Mouse (Mus musculus) hindbrain, postnatal 0 days (tissue): Measurements from ENCODE around the gene Zfp809. TPM values are rescaled to one million over a fixed set of nuclear protein-coding genes. Genes with fewer than 3 reads are reported as not detected.
A peak's percentile ranks its signal among the peaks of the same experiment; 100 is the strongest.
"Not testable (repeated sequence)": the region's sequence is repeated elsewhere in the genome, so short reads cannot be mapped to it uniquely, and the experiment has no call there.

Experiments used
- ATAC-seq: fragments of 200-750 bp; cut with Nextera tagmentation; 2 replicates; pipeline ENCODE4 v1.8.0; 2017; ENCODE audit warnings: mild to moderate bottlenecking, moderate TSS enrichment, moderate library complexity
- DNase-seq: peaks from one replicate; pipeline ENCODE4 v3.0.0-alpha.2; 2015; ENCODE audit warnings: low spot score
- H3K27ac ChIP-seq: fragments of 300-500 bp; sonication (generic); 2 replicates; pipeline ENCODE4 v1.5.1; 2014; ENCODE audit warnings: mild to moderate bottlenecking
- H3K27me3 ChIP-seq: fragments of 300-500 bp; sonication (generic); 2 replicates; pipeline ENCODE4 v1.6.1; 2014; ENCODE audit warnings: low read length, mixed read lengths; ENCODE audit not compliant: insufficient read depth
- H3K36me3 ChIP-seq: fragments of 300-500 bp; sonication (generic); 2 replicates; pipeline ENCODE4 v1.6.1; 2014; ENCODE audit warnings: low read length, mixed read lengths; ENCODE audit not compliant: insufficient read depth
- H3K4me1 ChIP-seq: fragments of 300-500 bp; sonication (generic); 2 replicates; pipeline ENCODE4 v1.6.1; 2014; ENCODE audit warnings: antibody characterized with exemption, low read length, mixed read lengths; ENCODE audit not compliant: insufficient read depth
- H3K4me2 ChIP-seq: fragments of 300-500 bp; sonication (generic); 2 replicates; pipeline ENCODE4 v1.6.1; 2014; ENCODE audit warnings: low read depth, mild to moderate bottlenecking, low read length, moderate library complexity, mixed read lengths
- H3K4me3 ChIP-seq: fragments of 300-500 bp; sonication (generic); 2 replicates; pipeline ENCODE4 v1.5.1; 2014; ENCODE audit warnings: low read length
- H3K9ac ChIP-seq: fragments of 300-500 bp; sonication (generic); replicated peaks from 2 replicates; pipeline ENCODE4 v1.6.1; 2014; ENCODE audit warnings: mild to moderate bottlenecking, low read length, moderate library complexity, mixed read lengths
- H3K9me3 ChIP-seq: fragments of 300-500 bp; sonication (generic); 2 replicates; pipeline ENCODE4 v1.6.1; 2016; ENCODE audit warnings: low read length, mixed read lengths
- CTCF ChIP-seq: IDR thresholded peaks from 2 replicates; pipeline ENCODE4 v1.5.1; 2016; ENCODE audit warnings: antibody characterized with exemption, control low read depth, low read depth
- WGBS: fragments of 180-500 bp; shearing (Covaris S2); extraction: QIAGEN DNeasy Blood & Tissue Kit; methylation state at CpG from one replicate; pipeline ENCODE4 v1.1.7; 2014; 5-methylcytosine and 5-hydroxymethylcytosine counted together
- polyA plus RNA-seq: library from polyadenylated mRNA; unstranded; fragments of >200 nt; fragmentation: Nextera tagmentation; extraction: Ambion mirVana; gene quantifications from 2 replicates; pipeline ENCODE4 v1.2.1, GENCODE M21; 2015
- total RNA-seq: library from RNA; depleted of rRNA; stranded (reverse); fragments of >200 nt; gene quantifications from 2 replicates; pipeline ENCODE4 v1.2.3, GENCODE M21; 2014

Gene Zfp809
- total and polyA plus RNA-seq, 2 experiments from 2014 or later = 6.1 to 6.4 TPM

- Histone ChIP-seq H3K9ac (no peak overlapping the region), H3K4me2 (no peak overlapping the region), H3K36me3 (no peaks in the 10 kb centered on the region), H3K4me1 (no peaks in the 10 kb centered on the region), H3K9me3 (no peaks in the 10 kb centered on the region), H3K27ac (no peak overlapping the region), H3K27me3 (no peaks in the 10 kb centered on the region), H3K4me3 (no peak overlapping the region)
- TF ChIP-seq CTCF = no peak
- no peak for DNase-seq
- ATAC-seq = no peak
- 49% methylated on average over 7 of the region's 8 CpGs for WGBS
Observed at GRCm38 (mm10) chr9:22217858-22218493, 7.5 kb upstream of the Zfp809 start.

- no peak overlapping the region for H3K4me2 ChIP-seq
- ATAC-seq (no peak), DNase-seq (no peak)
- no peaks in the 10 kb centered on the region for H3K4me1 ChIP-seq
- no peaks in the 10 kb centered on the region for H3K27me3 ChIP-seq
- no peak overlapping the region for H3K9ac ChIP-seq
- no peak overlapping the region for H3K27ac ChIP-seq
- WGBS = 93% methylated on average over 4 of the region's 4 CpGs
- TF ChIP-seq CTCF = no peak
- H3K9me3 ChIP-seq = no peaks in the 10 kb centered on the region
- H3K4me3 ChIP-seq = no peak overlapping the region
- no peaks in the 10 kb centered on the region for H3K36me3 ChIP-seq
Observed at GRCm38 (mm10) chr9:22224066-22224465, 1.4 kb upstream of the Zfp809 start.

GRCm38 (mm10) chr9:22224536-22225503 lies 694 bp upstream of the Zfp809 start:
- H3K27me3 ChIP-seq = no peaks in the 10 kb centered on the region
- ATAC-seq (peak; percentile 55), DNase-seq (peak; percentile 74)
- no peaks in the 10 kb centered on the region for H3K9me3 ChIP-seq
- peak; percentile 40 for TF ChIP-seq CTCF
- peak overlapping the region; percentile 62 for H3K9ac ChIP-seq
- peak overlapping the region; percentile 72 for H3K4me2 ChIP-seq
- no peaks in the 10 kb centered on the region for H3K36me3 ChIP-seq
- H3K4me3 ChIP-seq = peak overlapping the region; percentile 88
- WGBS = 23% methylated on average over 17 of the region's 17 CpGs
- H3K4me1 ChIP-seq = no peaks in the 10 kb centered on the region
- peak overlapping the region; percentile 88; the same call in 1 of the 2 replicates for H3K27ac ChIP-seq

GRCm38 (mm10) chr9:22226389-22226673 lies 817 bp downstream of the Zfp809 start:
- peak overlapping the region; percentile 62; the same call in 1 of the 2 replicates for H3K9ac ChIP-seq
- ATAC-seq = not testable (repeated sequence)
- 61% methylated on average over 7 of the region's 7 CpGs for WGBS

GRCm38 (mm10) chr9:22226846-22227245 lies 1.3 kb downstream of the Zfp809 start:
- H3K9ac ChIP-seq = no peak overlapping the region
- no peak for ATAC-seq
- no peak overlapping the region for H3K27ac ChIP-seq
- no peaks in the 10 kb centered on the region for H3K36me3 ChIP-seq
- H3K9me3 ChIP-seq = no peaks in the 10 kb centered on the region
- 71% methylated on average over 15 of the region's 15 CpGs for WGBS
- no peaks in the 10 kb centered on the region for H3K4me1 ChIP-seq
- H3K4me2 ChIP-seq = no peak overlapping the region
- no peaks in the 10 kb centered on the region for H3K27me3 ChIP-seq
- no peak for TF ChIP-seq CTCF
- H3K4me3 ChIP-seq = no peak overlapping the region
- no peak for DNase-seq

More at GRCm38 (mm10) chr9:22226389-22226673, 817 bp downstream of the Zfp809 start:
- Histone ChIP-seq H3K4me2 (peak overlapping the region; percentile 72), H3K4me3 (peak overlapping the region; percentile 88)
- H3K36me3 ChIP-seq, DNase-seq, H3K27me3 ChIP-seq, H3K27ac ChIP-seq, H3K4me1 ChIP-seq, H3K9me3 ChIP-seq: not testable (repeated sequence)

GRCm38 (mm10) chr9:22229386-22230026 lies 4.0 kb downstream of the Zfp809 start:
- Histone ChIP-seq H3K4me2 (no peak overlapping the region), H3K4me3 (no peak overlapping the region), H3K27ac (no peak overlapping the region), H3K9me3 (no peaks in the 10 kb centered on the region), H3K9ac (no peak overlapping the region), H3K27me3 (no peaks in the 10 kb centered on the region), H3K4me1 (no peaks in the 10 kb centered on the region), H3K36me3 (no peaks in the 10 kb centered on the region)
- no peak for TF ChIP-seq CTCF
- DNase-seq (no peak), ATAC-seq (no peak)
- WGBS = 92% methylated on average over 7 of the region's 7 CpGs
